Comparison of ENCODE assay signal across 12 mouse cellular contexts in genomic region chr2:155098720-155099380, GRCm38 (mm10). TPM values are rescaled to one million over a fixed set of nuclear protein-coding genes. Genes with fewer than 3 reads are reported as not detected.
DNase-seq lines count a peak whose midpoint lies in the region; TF ChIP-seq lines count a peak whose summit lies in the region.
"Had no signal": no experiment of that assay in that cellular context is flagged by ENCODE, and none has a peak within 500 bp of the region (broad histone marks: within the 10 kb centered on the region; RNA-seq: fewer than 3 reads in every experiment).

No protein-coding gene starts in this region.

- DNase-seq in adrenal gland, postnatal 14 days, result peak; percentile 49
- DNase-seq in adrenal gland, adult 18-20 months (ENCODE audit: low spot score in 2 of 2), result no peak
- no peak for DNase-seq in layer of hippocampus, adult 2 months (ENCODE audit: low spot score in 2 of 2)
- DNase-seq in layer of hippocampus, adult 9-10 months (ENCODE audit: low spot score), result no peak
- DNase-seq in NIH3T3 (ENCODE audit: low read depth), result peak; percentile 61
- DNase-seq in kidney, postnatal 36 days, result peak; percentile 66 to 80
- DNase-seq in spleen, postnatal 36 days (ENCODE audit: low spot score in 2 of 2), result no peak
- DNase-seq in frontal cortex, adult 2 months (ENCODE audit: extremely low spot score in 1 of 2, low spot score in 1 of 2), result no peak
- DNase-seq: right cerebral cortex, postnatal 25 days had no signal

- H3K4me3 ChIP-seq in layer of hippocampus, adult 2 months, result no peak overlapping the region
- H3K4me3 ChIP-seq: forebrain, embryonic 10.5 days; heart, embryonic 10.5 days; midbrain, embryonic 12.5 days had no signal

- peak; percentile 63 for TF ChIP-seq CTCF in layer of hippocampus, adult 2 months (conservative IDR thresholded peaks at IDR 0.05)

- peak overlapping the region; percentile 77 for H3K27ac ChIP-seq in layer of hippocampus, adult 2 months
- H3K27ac ChIP-seq: forebrain, embryonic 10.5 days; midbrain, embryonic 12.5 days had no signal

RNA-seq across cellular contexts. Expression of gene Ahcy, which starts 24.6 kb away (rescaled TPM):
- total RNA-seq in adrenal gland, postnatal 14 days (2021), result 60.2 and 130 TPM in 2 replicates
- total RNA-seq in adrenal gland, adult 18-20 months (2021), result 10 to 100 TPM; 30.9 to 36.0 TPM
- 10 to 100 TPM; 14.6 to 16.2 TPM for total RNA-seq in layer of hippocampus, adult 2 months (2021)
- polyA plus RNA-seq in frontal cortex, adult 2 months (2012; rRNA removed), result 32.3 and 34.4 TPM in 2 replicates

RNA-seq across cellular contexts. Expression of gene Itch, which starts 34.5 kb away (rescaled TPM):
- 49.8 and 51.3 TPM in 2 replicates for total RNA-seq in adrenal gland, postnatal 14 days (2021)
- 10 to 100 TPM; 44.8 to 48.0 TPM for total RNA-seq in adrenal gland, adult 18-20 months (2021)
- 10 to 100 TPM; 58.7 to 60.1 TPM for total RNA-seq in layer of hippocampus, adult 2 months (2021)
- 22.7 and 24.5 TPM in 2 replicates for polyA plus RNA-seq in frontal cortex, adult 2 months (2012; rRNA removed)

Comparison
In these comparisons a context has a peak if more than half of its experiments do, and no peak if none do; other contexts are left out.
1. DNase-seq: peak in adrenal gland, postnatal 14 days (single experiment), NIH3T3 (single experiment) and kidney, postnatal 36 days (2 of 2); none in adrenal gland, adult 18-20 months (0 of 2), layer of hippocampus, adult 2 months (0 of 2), layer of hippocampus, adult 9-10 months (single experiment), spleen, postnatal 36 days (0 of 2) and frontal cortex, adult 2 months (0 of 2).